Mouse (Mus musculus): ENCODE measurements at regions not wholly inside any gene's neighbourhood (a gene's known extent, or its start where the extent isn't known, plus 50 kb on each side); places are given as distances from the start of the nearest gene placed in this dataset.

GRCm38 (mm10) chr9:120855293-120856050 lies 73.5 kb upstream of the Ctnnb1 start:
- ATAC-seq (no peak), DNase-seq (peak; percentile 54)
- H3K9me3 ChIP-seq (ENCODE audit: low read length), result no peaks in the 10 kb centered on the region
- H3K4me1 ChIP-seq (ENCODE audit: insufficient read depth), result peaks cover 13% of the 10 kb centered on the region
- no peak overlapping the region for H3K4me3 ChIP-seq (ENCODE audit: low read depth, low read length)
- H3K27me3 ChIP-seq (ENCODE audit: insufficient read depth, low read length), result no peaks in the 10 kb centered on the region
- no peaks in the 10 kb centered on the region for H3K36me3 ChIP-seq (replicated peaks; ENCODE audit: insufficient read depth, low read length)
- no peak overlapping the region for H3K27ac ChIP-seq (ENCODE audit: low read depth)
- no peak overlapping the region for H3K9ac ChIP-seq (replicated peaks)
- H3K4me2 ChIP-seq (ENCODE audit: low read depth, low read length), result no peak overlapping the region
- TF ChIP-seq EP300 (IDR thresholded peaks at IDR 0.05; ENCODE audit: low read depth), result no peak
- TF ChIP-seq CTCF (IDR thresholded peaks at IDR 0.05; ENCODE audit: low read depth), result no peak
- WGBS (ENCODE audit: insufficient replicate concordance), result 59% methylated on average over 3 of the region's 3 CpGs

DNA sequence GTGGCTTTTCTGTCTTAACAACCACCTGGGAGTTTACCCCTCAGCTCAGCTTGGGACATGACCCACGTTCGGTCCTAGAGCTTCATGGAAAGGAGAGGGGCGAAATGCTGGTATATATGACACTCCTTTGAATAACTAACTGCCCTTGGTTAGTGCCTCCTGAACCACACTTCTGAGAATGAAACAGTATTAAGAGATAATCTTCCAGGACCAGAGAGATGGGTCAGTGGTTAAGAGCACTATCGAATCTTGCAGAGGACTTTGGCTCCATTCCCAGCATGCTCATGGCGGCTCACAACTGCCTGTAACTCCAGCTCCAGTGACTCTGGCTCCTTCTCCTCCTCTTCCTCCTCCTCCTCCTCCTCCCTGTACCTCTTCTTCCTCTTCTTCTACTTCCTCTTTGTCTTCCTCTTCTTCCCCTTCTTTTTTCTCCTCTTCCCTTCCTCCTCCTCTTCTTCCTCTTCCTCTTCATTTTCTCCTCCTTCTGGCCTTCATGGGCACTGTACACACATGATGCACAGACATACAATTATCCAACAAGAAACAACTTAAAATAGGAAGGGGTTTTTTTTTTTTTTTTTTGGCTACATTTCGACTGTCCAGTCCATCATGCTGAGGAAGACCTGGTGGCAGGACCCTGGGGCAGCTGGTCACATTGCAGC lies 71.0 kb upstream of the Ctnnb1 start:
- TF ChIP-seq EP300 (IDR thresholded peaks at IDR 0.05; ENCODE audit: low read depth), result peak; percentile 69
- no peak for TF ChIP-seq CTCF (IDR thresholded peaks at IDR 0.05; ENCODE audit: low read depth)
- peak; percentile 45 for ATAC-seq
- H3K27ac ChIP-seq (ENCODE audit: low read depth), result no peak overlapping the region

GRCm38 (mm10) chr9:120860969-120861595 lies 67.9 kb upstream of the Ctnnb1 start:
- Histone ChIP-seq H3K27me3 (ENCODE audit: insufficient read depth, low read length) (no peaks in the 10 kb centered on the region), H3K9me3 (ENCODE audit: low read length) (no peaks in the 10 kb centered on the region), H3K9ac (replicated peaks) (no peak overlapping the region), H3K4me2 (ENCODE audit: low read depth, low read length) (no peak overlapping the region), H3K27ac (ENCODE audit: low read depth) (no peak overlapping the region), H3K4me3 (ENCODE audit: low read depth, low read length) (no peak overlapping the region), H3K36me3 (replicated peaks; ENCODE audit: insufficient read depth, low read length) (no peaks in the 10 kb centered on the region), H3K4me1 (ENCODE audit: insufficient read depth) (no peaks in the 10 kb centered on the region)
- ATAC-seq, result no peak
- WGBS (ENCODE audit: insufficient replicate concordance), result 70% methylated on average over 8 of the region's 8 CpGs
- no peak for DNase-seq
- TF ChIP-seq CTCF (IDR thresholded peaks at IDR 0.05; ENCODE audit: low read depth) (no peak), EP300 (IDR thresholded peaks at IDR 0.05; ENCODE audit: low read depth) (no peak)

More for the DNA sequence above, 71.0 kb upstream of the Ctnnb1 start:
- Histone ChIP-seq H3K4me1 (ENCODE audit: insufficient read depth) (peaks cover 12% of the 10 kb centered on the region), H3K4me3 (ENCODE audit: low read depth, low read length) (no peak overlapping the region), H3K9me3 (ENCODE audit: low read length) (no peaks in the 10 kb centered on the region), H3K4me2 (ENCODE audit: low read depth, low read length) (no peak overlapping the region), H3K27me3 (ENCODE audit: insufficient read depth, low read length) (no peaks in the 10 kb centered on the region), H3K9ac (replicated peaks) (no peak overlapping the region), H3K36me3 (replicated peaks; ENCODE audit: insufficient read depth, low read length) (no peaks in the 10 kb centered on the region)
- DNase-seq, result no peak
- 57% methylated on average over 6 of the region's 6 CpGs for WGBS (ENCODE audit: insufficient replicate concordance)

DNA sequence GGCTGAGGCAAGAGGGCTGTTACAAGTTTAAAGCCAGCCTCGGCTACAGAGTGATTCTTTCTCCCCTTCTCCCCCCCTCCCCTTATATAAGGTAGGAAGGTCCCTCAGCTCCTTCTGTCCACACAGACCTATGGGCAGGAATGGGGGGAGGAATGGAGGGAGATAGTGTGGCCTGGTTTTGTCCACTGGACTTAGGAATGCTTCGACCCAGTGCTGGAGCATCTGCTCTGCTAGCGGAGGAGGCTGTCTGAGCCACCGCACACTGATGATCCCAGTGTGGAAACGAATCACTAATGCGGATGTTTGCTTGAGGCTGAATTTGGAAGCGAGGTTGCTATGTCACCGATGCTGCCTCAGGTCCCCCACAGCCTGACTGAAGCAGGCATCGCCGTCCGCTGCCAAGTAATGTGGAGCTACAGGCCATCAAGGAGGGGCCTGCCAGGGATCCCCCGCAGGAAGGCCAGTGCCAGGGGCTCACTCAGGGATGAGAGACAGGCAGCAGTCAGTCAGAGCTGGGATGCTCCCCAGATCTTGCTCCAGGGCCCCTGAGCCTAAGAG lies 67.1 kb upstream of the Ctnnb1 start:
- TF ChIP-seq EP300 (IDR thresholded peaks at IDR 0.05; ENCODE audit: low read depth) (no peak), CTCF (IDR thresholded peaks at IDR 0.05; ENCODE audit: low read depth) (no peak)
- Histone ChIP-seq H3K4me2 (ENCODE audit: low read depth, low read length) (no peak overlapping the region), H3K36me3 (replicated peaks; ENCODE audit: insufficient read depth, low read length) (no peaks in the 10 kb centered on the region), H3K9ac (replicated peaks) (no peak overlapping the region), H3K4me3 (ENCODE audit: low read depth, low read length) (no peak overlapping the region), H3K27me3 (ENCODE audit: insufficient read depth, low read length) (no peaks in the 10 kb centered on the region), H3K4me1 (ENCODE audit: insufficient read depth) (no peaks in the 10 kb centered on the region), H3K27ac (ENCODE audit: low read depth) (no peak overlapping the region), H3K9me3 (ENCODE audit: low read length) (no peaks in the 10 kb centered on the region)
- ATAC-seq, result no peak
- 78% methylated on average over 12 of the region's 12 CpGs for WGBS (ENCODE audit: insufficient replicate concordance)
- DNase-seq, result no peak

DNA sequence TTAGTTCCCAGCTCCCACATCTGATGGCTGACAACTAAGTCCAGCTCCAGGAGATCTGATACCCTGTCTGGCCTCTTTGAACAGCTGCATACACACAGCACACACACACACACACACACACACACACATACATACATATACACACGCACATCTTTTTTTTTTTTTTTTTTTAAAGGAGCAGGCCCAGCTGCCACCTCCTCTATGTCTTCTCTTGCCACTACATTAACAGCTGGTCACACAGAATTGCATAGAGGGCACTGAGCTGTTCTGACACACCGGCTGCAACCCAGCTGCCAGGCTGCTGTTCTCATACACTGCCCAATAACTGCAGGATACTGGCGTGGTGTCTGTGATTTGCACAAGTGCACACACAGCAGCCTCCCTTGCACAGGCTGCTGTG lies 64.6 kb upstream of the Ctnnb1 start:
- H3K9ac ChIP-seq (replicated peaks), result no peak overlapping the region
- WGBS (ENCODE audit: insufficient replicate concordance), result 69% methylated on average over 3 of the region's 3 CpGs
- no peaks in the 10 kb centered on the region for H3K27me3 ChIP-seq (ENCODE audit: insufficient read depth, low read length)
- no peak overlapping the region for H3K4me2 ChIP-seq (ENCODE audit: low read depth, low read length)
- no peaks in the 10 kb centered on the region for H3K4me1 ChIP-seq (ENCODE audit: insufficient read depth)
- DNase-seq (no peak), ATAC-seq (no peak)
- H3K4me3 ChIP-seq (ENCODE audit: low read depth, low read length), result no peak overlapping the region
- H3K36me3 ChIP-seq (replicated peaks; ENCODE audit: insufficient read depth, low read length), result no peaks in the 10 kb centered on the region
- H3K9me3 ChIP-seq (ENCODE audit: low read length), result no peaks in the 10 kb centered on the region
- TF ChIP-seq CTCF (IDR thresholded peaks at IDR 0.05; ENCODE audit: low read depth) (no peak), EP300 (IDR thresholded peaks at IDR 0.05; ENCODE audit: low read depth) (no peak)
- H3K27ac ChIP-seq (ENCODE audit: low read depth), result no peak overlapping the region

GRCm38 (mm10) chr9:120866251-120866650 lies 62.8 kb upstream of the Ctnnb1 start:
- no peaks in the 10 kb centered on the region for H3K4me1 ChIP-seq (ENCODE audit: insufficient read depth)
- no peak for DNase-seq
- H3K9me3 ChIP-seq (ENCODE audit: low read length), result no peaks in the 10 kb centered on the region
- no peak for TF ChIP-seq EP300 (IDR thresholded peaks at IDR 0.05; ENCODE audit: low read depth)
- no peak for TF ChIP-seq CTCF (IDR thresholded peaks at IDR 0.05; ENCODE audit: low read depth)
- WGBS (ENCODE audit: insufficient replicate concordance), result 43% methylated on average over 5 of the region's 5 CpGs
- no peak overlapping the region for H3K27ac ChIP-seq (ENCODE audit: low read depth)
- no peak overlapping the region for H3K9ac ChIP-seq (replicated peaks)
- ATAC-seq, result no peak
- no peaks in the 10 kb centered on the region for H3K27me3 ChIP-seq (ENCODE audit: insufficient read depth, low read length)
- no peaks in the 10 kb centered on the region for H3K36me3 ChIP-seq (replicated peaks; ENCODE audit: insufficient read depth, low read length)
- H3K4me2 ChIP-seq (ENCODE audit: low read depth, low read length), result no peak overlapping the region
- no peak overlapping the region for H3K4me3 ChIP-seq (ENCODE audit: low read depth, low read length)

Data from liver, postnatal 0 days (tissue).